ENCODE assay signal across 30 mouse cellular contexts in the genomic region with DNA sequence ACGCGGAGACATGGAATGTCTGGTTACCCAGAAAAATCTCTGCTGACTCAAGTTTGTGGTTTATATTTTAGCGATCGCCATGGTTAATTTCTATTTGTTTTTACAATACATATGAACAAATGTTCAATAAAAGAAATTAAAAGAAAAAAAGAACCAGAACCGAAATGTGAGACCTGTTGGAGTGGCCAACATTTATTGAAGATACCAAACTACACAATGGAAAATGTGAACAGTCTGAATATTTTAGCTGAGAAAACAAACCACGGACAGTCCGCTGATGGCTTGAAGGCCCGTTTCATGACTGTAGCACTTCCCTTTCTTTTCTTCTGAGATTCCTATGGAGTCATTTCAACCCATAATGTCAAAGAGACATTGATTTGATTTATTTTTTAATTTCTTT.
"Had no signal": no experiment of that assay in that cellular context is flagged by ENCODE, and none has a peak within 500 bp of the region (broad histone marks: within the 10 kb centered on the region; RNA-seq: fewer than 3 reads in every experiment).

No protein-coding gene starts in this region.

- DNase-seq: gastrocnemius, adult 2 months; gastrocnemius, postnatal 10 days; gastrocnemius, postnatal 25 days; heart, adult 18-20 months; heart, postnatal 10 days; heart, postnatal 4 days; kidney, adult 11 months; kidney, adult 2 months; kidney, adult 9 months; kidney, postnatal 14 days; kidney, postnatal 36 days; layer of hippocampus, adult 9-11 months; layer of hippocampus, postnatal 36 days; liver; liver, embryonic 13.5 days; liver, postnatal 0 days had no signal

- H3K36me3 ChIP-seq: heart, embryonic 10.5 days; heart, embryonic 12.5 days; hindbrain, embryonic 10.5 days; hindbrain, embryonic 12.5 days; liver, embryonic 13.5 days; liver, embryonic 15.5 days had no signal

- H3K27me3 ChIP-seq: heart, embryonic 12.5 days; hindbrain, embryonic 12.5 days; kidney, embryonic 15.5 days; limb, embryonic 12.5 days; liver, embryonic 13.5 days; liver, embryonic 15.5 days had no signal

- H3K4me1 ChIP-seq: heart, embryonic 10.5 days; heart, embryonic 12.5 days; hindbrain, embryonic 10.5 days; kidney, embryonic 15.5 days; liver, embryonic 13.5 days; liver, embryonic 15.5 days had no signal

- H3K9ac ChIP-seq: heart, embryonic 12.5 days; hindbrain, embryonic 12.5 days; hindbrain, embryonic 14.5 days; kidney, embryonic 15.5 days; limb, embryonic 12.5 days; liver, embryonic 13.5 days; liver, embryonic 15.5 days; liver, postnatal 0 days had no signal

- H3K4me2 ChIP-seq: heart, embryonic 12.5 days; hindbrain, embryonic 12.5 days; hindbrain, embryonic 14.5 days; kidney, embryonic 15.5 days; limb, embryonic 12.5 days; liver, embryonic 11.5 days; liver, embryonic 13.5 days; liver, embryonic 15.5 days had no signal

- ATAC-seq: hindbrain, embryonic 16.5 days; intestine, embryonic 16.5 days; liver, postnatal 0 days had no signal

- H3K4me3 ChIP-seq: gastrocnemius, adult 2 months; heart, embryonic 10.5 days; heart, embryonic 12.5 days; hindbrain, embryonic 10.5 days; hindbrain, embryonic 12.5 days; kidney, embryonic 15.5 days; left cerebral cortex, adult 2 months; limb, embryonic 10.5 days; limb, embryonic 12.5 days; liver, embryonic 13.5 days; liver, embryonic 15.5 days had no signal

- H3K27ac ChIP-seq: gastrocnemius, adult 2 months; heart, embryonic 10.5 days; hindbrain, embryonic 10.5 days; hindbrain, embryonic 12.5 days; hindbrain, embryonic 14.5 days; kidney, embryonic 15.5 days; kidney, postnatal 0 days; left cerebral cortex, adult 2 months; limb, embryonic 10.5 days; limb, embryonic 12.5 days; liver, embryonic 13.5 days; liver, embryonic 15.5 days had no signal

- H3K9me3 ChIP-seq: heart, embryonic 10.5 days; heart, embryonic 12.5 days; hindbrain, embryonic 10.5 days; hindbrain, embryonic 12.5 days; kidney, embryonic 15.5 days; limb, embryonic 10.5 days; limb, embryonic 12.5 days; liver, embryonic 13.5 days; liver, embryonic 15.5 days had no signal
